Mouse (Mus musculus): ENCODE results near the gene Tgfbr3. TPM values are rescaled to one million over a fixed set of nuclear protein-coding genes. Genes with fewer than 3 reads are reported as not detected.

The Tgfbr3 gene
- polyA plus RNA-seq, 1 experiment from 2014 or later, result 17.5 TPM

GRCm38 (mm10) chr5:107077900-107078299 is 211.5 kb downstream of the Tgfbr3 start:
- 92% methylated on average over 7 of the region's 7 CpGs for WGBS
- Histone ChIP-seq H3K27me3 (peaks cover 10% of the 10 kb centered on the region), H3K4me2 (no peak overlapping the region), H3K4me1 (replicated peaks) (peaks cover 15% of the 10 kb centered on the region), H3K9ac (replicated peaks) (no peak overlapping the region), H3K36me3 (no peaks in the 10 kb centered on the region), H3K27ac (no peak overlapping the region), H3K9me3 (no peaks in the 10 kb centered on the region; the same call in 1 of the 2 replicates), H3K4me3 (replicated peaks) (no peak overlapping the region)
- no peak for ATAC-seq (ENCODE audit: insufficient number of reproducible peaks, insufficient read depth, low FRiP score, low TSS enrichment, low read depth)

GRCm38 (mm10) chr5:107074980-107075583 is 214.3 kb downstream of the Tgfbr3 start:
- no peak overlapping the region for H3K4me3 ChIP-seq (replicated peaks)
- no peaks in the 10 kb centered on the region for H3K27me3 ChIP-seq
- H3K9ac ChIP-seq (replicated peaks), result no peak overlapping the region
- no peaks in the 10 kb centered on the region for H3K36me3 ChIP-seq
- 75% methylated on average over 13 of the region's 13 CpGs for WGBS
- no peak overlapping the region for H3K4me2 ChIP-seq
- H3K4me1 ChIP-seq (replicated peaks), result peaks cover 13% of the 10 kb centered on the region
- H3K27ac ChIP-seq, result no peak overlapping the region
- ATAC-seq (ENCODE audit: insufficient number of reproducible peaks, insufficient read depth, low FRiP score, low TSS enrichment, low read depth), result no peak
- H3K9me3 ChIP-seq, result no peaks in the 10 kb centered on the region; the same call in 1 of the 2 replicates

GRCm38 (mm10) chr5:107074350-107074749 is 215.1 kb downstream of the Tgfbr3 start:
- Histone ChIP-seq H3K9me3 (no peaks in the 10 kb centered on the region; the same call in 1 of the 2 replicates), H3K4me2 (no peak overlapping the region), H3K4me1 (replicated peaks) (peaks cover 8% of the 10 kb centered on the region), H3K9ac (replicated peaks) (no peak overlapping the region), H3K36me3 (no peaks in the 10 kb centered on the region), H3K4me3 (replicated peaks) (no peak overlapping the region), H3K27ac (no peak overlapping the region), H3K27me3 (no peaks in the 10 kb centered on the region)
- 69% methylated on average over 4 of the region's 4 CpGs for WGBS
- ATAC-seq (ENCODE audit: insufficient number of reproducible peaks, insufficient read depth, low FRiP score, low TSS enrichment, low read depth), result no peak

- 59% methylated on average over 3 of the region's 3 CpGs for WGBS
- ATAC-seq (ENCODE audit: insufficient number of reproducible peaks, insufficient read depth, low FRiP score, low TSS enrichment, low read depth), result no peak
- H3K27ac ChIP-seq, result no peak overlapping the region
- no peaks in the 10 kb centered on the region for H3K36me3 ChIP-seq
- H3K4me2 ChIP-seq, result no peak overlapping the region
- H3K27me3 ChIP-seq, result no peaks in the 10 kb centered on the region
- H3K4me3 ChIP-seq (replicated peaks), result no peak overlapping the region
- H3K4me1 ChIP-seq (replicated peaks), result no peaks in the 10 kb centered on the region
- no peaks in the 10 kb centered on the region; the same call in 1 of the 2 replicates for H3K9me3 ChIP-seq
- no peak overlapping the region for H3K9ac ChIP-seq (replicated peaks)
Observed at GRCm38 (mm10) chr5:107073536-107073935, 215.9 kb downstream of the Tgfbr3 start.

- Histone ChIP-seq H3K9ac (replicated peaks) (no peak overlapping the region), H3K9me3 (no peaks in the 10 kb centered on the region), H3K27ac (no peak overlapping the region), H3K4me3 (replicated peaks) (no peak overlapping the region), H3K36me3 (no peaks in the 10 kb centered on the region), H3K27me3 (0 out of 2 replicates have a peak, but pooled peaks cover 2% of the 10 kb centered on the region), H3K4me1 (replicated peaks) (no peaks in the 10 kb centered on the region; the same call in 1 of the 2 replicates), H3K4me2 (no peak overlapping the region)
- WGBS, result 82% methylated on average over 5 of the region's 5 CpGs
- no peak for ATAC-seq (ENCODE audit: insufficient number of reproducible peaks, insufficient read depth, low FRiP score, low TSS enrichment, low read depth)
Observed at GRCm38 (mm10) chr5:107068146-107068545, 221.3 kb downstream of the Tgfbr3 start.

- Histone ChIP-seq H3K9ac (replicated peaks) (no peak overlapping the region), H3K27ac (no peak overlapping the region), H3K4me3 (replicated peaks) (no peak overlapping the region), H3K4me1 (replicated peaks) (no peaks in the 10 kb centered on the region; the same call in 1 of the 2 replicates), H3K36me3 (no peaks in the 10 kb centered on the region), H3K9me3 (no peaks in the 10 kb centered on the region), H3K27me3 (0 out of 2 replicates have a peak, but pooled peaks cover 2% of the 10 kb centered on the region), H3K4me2 (no peak overlapping the region)
- WGBS, result 71% methylated on average over 7 of the region's 7 CpGs
- ATAC-seq (ENCODE audit: insufficient number of reproducible peaks, insufficient read depth, low FRiP score, low TSS enrichment, low read depth), result no peak
Observed at GRCm38 (mm10) chr5:107067531-107067930, 221.9 kb downstream of the Tgfbr3 start.

- WGBS, result 75% methylated on average over 5 of the region's 5 CpGs
Observed at GRCm38 (mm10) chr5:107064922-107065321, 224.5 kb downstream of the Tgfbr3 start.

GRCm38 (mm10) chr5:107062229-107062852 is 227.1 kb downstream of the Tgfbr3 start:
- H3K9ac ChIP-seq (replicated peaks), result no peak overlapping the region
- WGBS, result 81% methylated on average over 12 of the region's 12 CpGs
- ATAC-seq (ENCODE audit: insufficient number of reproducible peaks, insufficient read depth, low FRiP score, low TSS enrichment, low read depth), result no peak
- no peaks in the 10 kb centered on the region; the same call in 1 of the 2 replicates for H3K4me1 ChIP-seq (replicated peaks)
- 0 out of 2 replicates have a peak, but pooled peaks cover 6% of the 10 kb centered on the region for H3K9me3 ChIP-seq
- H3K27ac ChIP-seq, result no peak overlapping the region
- H3K4me3 ChIP-seq (replicated peaks), result no peak overlapping the region
- 0 out of 2 replicates have a peak, but pooled peaks cover 2% of the 10 kb centered on the region for H3K27me3 ChIP-seq
- H3K4me2 ChIP-seq, result no peak overlapping the region
- H3K36me3 ChIP-seq, result no peaks in the 10 kb centered on the region

More at GRCm38 (mm10) chr5:107064922-107065321, 224.5 kb downstream of the Tgfbr3 start:
- no peak overlapping the region for H3K9ac ChIP-seq (replicated peaks)
- H3K27me3 ChIP-seq, result 0 out of 2 replicates have a peak, but pooled peaks cover 2% of the 10 kb centered on the region
- H3K4me3 ChIP-seq (replicated peaks), result no peak overlapping the region
- H3K9me3 ChIP-seq, result 0 out of 2 replicates have a peak, but pooled peaks cover 6% of the 10 kb centered on the region
- ATAC-seq (ENCODE audit: insufficient number of reproducible peaks, insufficient read depth, low FRiP score, low TSS enrichment, low read depth), result no peak
- no peak overlapping the region for H3K27ac ChIP-seq
- no peak overlapping the region for H3K4me2 ChIP-seq
- H3K4me1 ChIP-seq (replicated peaks), result no peaks in the 10 kb centered on the region; the same call in 1 of the 2 replicates
- H3K36me3 ChIP-seq, result no peaks in the 10 kb centered on the region

- Histone ChIP-seq H3K4me1 (replicated peaks) (peaks cover 8% of the 10 kb centered on the region; the same call in 1 of the 2 replicates), H3K9ac (replicated peaks) (no peak overlapping the region), H3K27ac (no peak overlapping the region), H3K4me3 (replicated peaks) (no peak overlapping the region), H3K27me3 (0 out of 2 replicates have a peak, but pooled peaks cover 2% of the 10 kb centered on the region), H3K4me2 (no peak overlapping the region), H3K36me3 (no peaks in the 10 kb centered on the region), H3K9me3 (0 out of 2 replicates have a peak, but pooled peaks cover 6% of the 10 kb centered on the region)
- WGBS, result 90% methylated on average over 5 of the region's 5 CpGs
- ATAC-seq (ENCODE audit: insufficient number of reproducible peaks, insufficient read depth, low FRiP score, low TSS enrichment, low read depth), result no peak
Observed at GRCm38 (mm10) chr5:107059514-107059913, 229.9 kb downstream of the Tgfbr3 start.

GRCm38 (mm10) chr5:107058642-107059041 is 230.8 kb downstream of the Tgfbr3 start:
- no peaks in the 10 kb centered on the region for H3K27me3 ChIP-seq
- H3K4me2 ChIP-seq, result no peak overlapping the region
- no peak overlapping the region for H3K27ac ChIP-seq
- no peaks in the 10 kb centered on the region for H3K36me3 ChIP-seq
- 0 out of 2 replicates have a peak, but pooled peaks cover 6% of the 10 kb centered on the region for H3K9me3 ChIP-seq
- 65% methylated on average over 4 of the region's 4 CpGs for WGBS
- no peak overlapping the region for H3K9ac ChIP-seq (replicated peaks)
- H3K4me3 ChIP-seq (replicated peaks), result no peak overlapping the region
- no peak for ATAC-seq (ENCODE audit: insufficient number of reproducible peaks, insufficient read depth, low FRiP score, low TSS enrichment, low read depth)
- peaks cover 8% of the 10 kb centered on the region; the same call in 1 of the 2 replicates for H3K4me1 ChIP-seq (replicated peaks)
